Comparison of ENCODE assay signal across 17 mouse cellular contexts in genomic region chr3:32189956-32190355, GRCm38 (mm10).
DNase-seq lines count a peak whose midpoint lies in the region; ATAC-seq lines count a peak whose summit lies in the region.
"Had no signal": no experiment of that assay in that cellular context is flagged by ENCODE, and none has a peak within 500 bp of the region (broad histone marks: within the 10 kb centered on the region; RNA-seq: fewer than 3 reads in every experiment).

No protein-coding gene starts in this region.

- DNase-seq in hindbrain, embryonic 14.5 days (ENCODE audit: low spot score), result peak; percentile 45
- peak; percentile 67 for DNase-seq in midbrain, embryonic 14.5 days
- DNase-seq in cerebellum, postnatal 25 days, result no peak
- DNase-seq in lung, adult 18-20 months, result no peak
- no peak for DNase-seq in cerebellum, adult 9-11 months
- DNase-seq: adrenal gland, adult 2 months; cerebellum, postnatal 10 days; gastrocnemius, postnatal 25 days; kidney, adult 11 months; liver, postnatal 0 days; lung, postnatal 14 days; thymus, adult 18-20 months had no signal

- no peaks in the 10 kb centered on the region for H3K9me3 ChIP-seq in hindbrain, embryonic 12.5 days (replicated peaks)
- H3K9me3 ChIP-seq in hindbrain, embryonic 14.5 days (ENCODE audit: control insufficient read depth, low read length), result no peaks in the 10 kb centered on the region
- H3K9me3 ChIP-seq in midbrain, embryonic 14.5 days (ENCODE audit: control insufficient read depth, low read length), result no peaks in the 10 kb centered on the region
- H3K9me3 ChIP-seq in neural tube, embryonic 15.5 days (replicated peaks), result no peaks in the 10 kb centered on the region
- H3K9me3 ChIP-seq: embryonic facial prominence, embryonic 13.5 days; stomach, embryonic 15.5 days had no signal

- H3K36me3 ChIP-seq in hindbrain, embryonic 12.5 days, result no peaks in the 10 kb centered on the region
- H3K36me3 ChIP-seq in hindbrain, embryonic 14.5 days (replicated peaks; ENCODE audit: control insufficient read depth, insufficient read depth), result no peaks in the 10 kb centered on the region
- H3K36me3 ChIP-seq in midbrain, embryonic 14.5 days (ENCODE audit: control insufficient read depth, insufficient read depth, low read length), result no peaks in the 10 kb centered on the region
- H3K36me3 ChIP-seq in neural tube, embryonic 15.5 days, result no peaks in the 10 kb centered on the region
- H3K36me3 ChIP-seq: embryonic facial prominence, embryonic 13.5 days; stomach, embryonic 15.5 days had no signal

- no peak overlapping the region for H3K9ac ChIP-seq in hindbrain, embryonic 12.5 days
- no peak overlapping the region for H3K9ac ChIP-seq in hindbrain, embryonic 14.5 days
- H3K9ac ChIP-seq in midbrain, embryonic 14.5 days (replicated peaks; ENCODE audit: low read length), result no peak overlapping the region
- no peak overlapping the region for H3K9ac ChIP-seq in neural tube, embryonic 15.5 days (replicated peaks)
- H3K9ac ChIP-seq: embryonic facial prominence, embryonic 13.5 days; liver, postnatal 0 days; stomach, embryonic 15.5 days had no signal

- ATAC-seq in hindbrain, embryonic 12.5 days (ENCODE audit: low FRiP score), result peak; percentile 87
- ATAC-seq in hindbrain, embryonic 14.5 days (ENCODE audit: low FRiP score), result peak; percentile 84
- peak; percentile 64 for ATAC-seq in midbrain, embryonic 14.5 days (ENCODE audit: low FRiP score, low TSS enrichment)
- ATAC-seq in neural tube, embryonic 15.5 days (ENCODE audit: low FRiP score), result peak; percentile 80
- ATAC-seq: forebrain, embryonic 14.5 days; liver, postnatal 0 days had no signal

- H3K27me3 ChIP-seq in hindbrain, embryonic 12.5 days, result no peaks in the 10 kb centered on the region
- H3K27me3 ChIP-seq in hindbrain, embryonic 14.5 days (ENCODE audit: control insufficient read depth, insufficient read depth, low read length), result no peaks in the 10 kb centered on the region
- H3K27me3 ChIP-seq in midbrain, embryonic 14.5 days (ENCODE audit: control insufficient read depth, insufficient read depth, low read length), result no peaks in the 10 kb centered on the region
- no peaks in the 10 kb centered on the region for H3K27me3 ChIP-seq in neural tube, embryonic 15.5 days (replicated peaks)
- H3K27me3 ChIP-seq: embryonic facial prominence, embryonic 13.5 days; stomach, embryonic 15.5 days had no signal

- H3K4me1 ChIP-seq in hindbrain, embryonic 12.5 days, result no peaks in the 10 kb centered on the region; the same call in 1 of the 2 replicates
- H3K4me1 ChIP-seq in hindbrain, embryonic 14.5 days (replicated peaks; ENCODE audit: control insufficient read depth, insufficient read depth, low read length), result peaks cover 5% of the 10 kb centered on the region; the same call in 1 of the 2 replicates
- peaks cover 12% of the 10 kb centered on the region; the same call in 1 of the 2 replicates for H3K4me1 ChIP-seq in midbrain, embryonic 14.5 days (ENCODE audit: control insufficient read depth, insufficient read depth, low read length)
- peaks cover 11% of the 10 kb centered on the region for H3K4me1 ChIP-seq in neural tube, embryonic 15.5 days
- H3K4me1 ChIP-seq: stomach, embryonic 15.5 days had no signal

- WGBS in hindbrain, embryonic 12.5 days, result 41% methylated on average over 5 of the region's 5 CpGs
- WGBS in hindbrain, embryonic 14.5 days, result 32% methylated on average over 5 of the region's 5 CpGs
- WGBS in midbrain, embryonic 14.5 days, result 32% methylated on average over 5 of the region's 5 CpGs
- 33% methylated on average over 5 of the region's 5 CpGs for WGBS in neural tube, embryonic 15.5 days

- H3K4me2 ChIP-seq in hindbrain, embryonic 12.5 days (replicated peaks), result no peak overlapping the region
- no peak overlapping the region for H3K4me2 ChIP-seq in hindbrain, embryonic 14.5 days (replicated peaks)
- H3K4me2 ChIP-seq in midbrain, embryonic 14.5 days (ENCODE audit: low read length), result no peak overlapping the region
- H3K4me2 ChIP-seq in neural tube, embryonic 15.5 days, result no peak overlapping the region
- H3K4me2 ChIP-seq: embryonic facial prominence, embryonic 13.5 days; stomach, embryonic 15.5 days had no signal

- 0 out of 2 replicates have a peak overlapping the region, but pooled peaks have one; percentile 31 for H3K27ac ChIP-seq in hindbrain, embryonic 12.5 days
- 0 out of 2 replicates have a peak overlapping the region, but pooled peaks have one; percentile 63 for H3K27ac ChIP-seq in hindbrain, embryonic 14.5 days
- H3K27ac ChIP-seq in midbrain, embryonic 14.5 days (replicated peaks; ENCODE audit: low read depth, low read length), result peak overlapping the region; percentile 72
- 0 out of 2 replicates have a peak overlapping the region, but pooled peaks have one; percentile 20 for H3K27ac ChIP-seq in neural tube, embryonic 15.5 days (replicated peaks)
- H3K27ac ChIP-seq: embryonic facial prominence, embryonic 13.5 days; stomach, embryonic 15.5 days had no signal

- H3K4me3 ChIP-seq in hindbrain, embryonic 12.5 days, result no peak overlapping the region
- H3K4me3 ChIP-seq in hindbrain, embryonic 14.5 days (replicated peaks; ENCODE audit: low read length), result no peak overlapping the region
- H3K4me3 ChIP-seq in midbrain, embryonic 14.5 days (replicated peaks; ENCODE audit: low read depth, low read length), result no peak overlapping the region
- no peak overlapping the region for H3K4me3 ChIP-seq in neural tube, embryonic 15.5 days (replicated peaks)
- H3K4me3 ChIP-seq: embryonic facial prominence, embryonic 13.5 days; stomach, embryonic 15.5 days had no signal

Comparison
In these comparisons a context has a peak if more than half of its experiments do, and no peak if none do; other contexts are left out.
1. H3K27ac ChIP-seq: peak in every context shown above with its lines; median percentile 72 in midbrain, embryonic 14.5 days; 63 in hindbrain, embryonic 14.5 days; 31 in hindbrain, embryonic 12.5 days; 20 in neural tube, embryonic 15.5 days.
2. DNase-seq: peak in hindbrain, embryonic 14.5 days (single experiment) and midbrain, embryonic 14.5 days (single experiment); none in cerebellum, postnatal 25 days (0 of 2), lung, adult 18-20 months (0 of 2) and cerebellum, adult 9-11 months (single experiment).
3. Peak in every context shown above with its lines, with median percentiles within 50 percentile points of each other: ATAC-seq.